Mouse (Mus musculus) lung, adult 2 months (tissue): ENCODE measurements around the gene Znrf4. TPM values are rescaled to one million over a fixed set of nuclear protein-coding genes. Genes with fewer than 3 reads are reported as not detected.

Source experiments
- DNase-seq: peaks from one replicate; pipeline ENCODE4 v3.0.0; 2022
- H3K4me1 ChIP-seq: fragments of 200-500 bp; 2 replicates; pipeline ENCODE4 v1.6.1; 2011; ENCODE audit warnings: low read length; ENCODE audit not compliant: control insufficient read depth, insufficient read depth
- H3K4me3 ChIP-seq: fragments of 200-500 bp; replicated peaks from 2 replicates; pipeline ENCODE3; 2011; ENCODE audit warnings: low read depth, mild to moderate bottlenecking, control low read depth, low read length; ENCODE audit errors: extremely low read depth
- CTCF ChIP-seq: fragments of 200-500 bp; IDR thresholded peaks from 2 replicates; pipeline ENCODE4 v1.5.1; 2011; ENCODE audit warnings: mild to moderate bottlenecking, low read length, control low read depth; ENCODE audit not compliant: insufficient read depth
- POLR2A ChIP-seq: fragments of 200-500 bp; IDR thresholded peaks from 2 replicates; pipeline ENCODE4 v1.6.1; 2011; ENCODE audit warnings: low read depth, mild to moderate bottlenecking, control low read depth, low read length, borderline replicate concordance; ENCODE audit errors: extremely low read depth
- WGBS: fragments of 180-500 bp; shearing (Covaris S2); methylation state at CpG from one replicate; pipeline ENCODE4 v1.1.7; 2018; 5-methylcytosine and 5-hydroxymethylcytosine counted together
- polyA plus RNA-seq: library from polyadenylated mRNA; depleted of rRNA; stranded (reverse); fragments of >200 nt; gene quantifications from 2 replicates; pipeline ENCODE4 v1.2.3, GENCODE M21; 2012

Znrf4 gene
- polyA plus RNA-seq, 1 experiment = 0.17 TPM

- DNase-seq = no peak
- H3K4me1 ChIP-seq = no peaks in the 10 kb centered on the region
- H3K4me3 ChIP-seq = no peak overlapping the region
- WGBS = 74% methylated on average over 4 of the region's 4 CpGs
- TF ChIP-seq POLR2A (no peak), CTCF (no peak)
Measured at GRCm38 (mm10) chr17:56548605-56549105, 36.4 kb upstream of the Znrf4 start.

- WGBS = 72% methylated on average over 9 of the region's 9 CpGs
- no peak overlapping the region for H3K4me3 ChIP-seq
- DNase-seq = peak; percentile 2
- TF ChIP-seq CTCF (no peak), POLR2A (no peak)
- H3K4me1 ChIP-seq = no peaks in the 10 kb centered on the region
Measured at GRCm38 (mm10) chr17:56547846-56548604, 35.8 kb upstream of the Znrf4 start.

GRCm38 (mm10) chr17:56547116-56547845 is 35.0 kb upstream of the Znrf4 start:
- Histone ChIP-seq H3K4me1 (no peaks in the 10 kb centered on the region), H3K4me3 (no peak overlapping the region)
- peak; percentile 0 for DNase-seq
- WGBS = 73% methylated on average over 17 of the region's 17 CpGs
- no peak for TF ChIP-seq POLR2A
- no peak for TF ChIP-seq CTCF

GRCm38 (mm10) chr17:56546576-56546975 is 34.3 kb upstream of the Znrf4 start:
- no peak overlapping the region for H3K4me3 ChIP-seq
- no peaks in the 10 kb centered on the region for H3K4me1 ChIP-seq
- 85% methylated on average over 5 of the region's 5 CpGs for WGBS
- TF ChIP-seq CTCF (no peak), POLR2A (no peak)
- peak; percentile 1 for DNase-seq

- DNase-seq = peak; percentile 0
- Histone ChIP-seq H3K4me3 (no peak overlapping the region), H3K4me1 (no peaks in the 10 kb centered on the region)
- 67% methylated on average over 1 of the region's 1 CpGs for WGBS
- no peak for TF ChIP-seq CTCF
Measured at GRCm38 (mm10) chr17:56545945-56546344, 33.7 kb upstream of the Znrf4 start.

GRCm38 (mm10) chr17:56544699-56545387 is 32.6 kb upstream of the Znrf4 start:
- TF ChIP-seq CTCF = no peak
- TF ChIP-seq POLR2A = no peak
- 76% methylated on average over 7 of the region's 7 CpGs for WGBS
- no peaks in the 10 kb centered on the region for H3K4me1 ChIP-seq
- no peak overlapping the region for H3K4me3 ChIP-seq
- no peak for DNase-seq

- H3K4me1 ChIP-seq = no peaks in the 10 kb centered on the region
- 74% methylated on average over 3 of the region's 3 CpGs for WGBS
- no peak overlapping the region for H3K4me3 ChIP-seq
- DNase-seq = no peak
- no peak for TF ChIP-seq CTCF
- no peak for TF ChIP-seq POLR2A
Measured at GRCm38 (mm10) chr17:56543684-56544224, 31.5 kb upstream of the Znrf4 start.

- H3K4me1 ChIP-seq = no peaks in the 10 kb centered on the region
- no peak overlapping the region for H3K4me3 ChIP-seq
- no peak for TF ChIP-seq POLR2A
- no peak for TF ChIP-seq CTCF
- no peak for DNase-seq
- 53% methylated on average over 8 of the region's 8 CpGs for WGBS
Measured at GRCm38 (mm10) chr17:56542736-56543135, 30.5 kb upstream of the Znrf4 start.

- no peak for TF ChIP-seq POLR2A
- no peak for TF ChIP-seq CTCF
- 24% methylated on average over 6 of the region's 6 CpGs for WGBS
- DNase-seq = no peak
Measured at GRCm38 (mm10) chr17:56540562-56540975, 28.3 kb upstream of the Znrf4 start.

More at GRCm38 (mm10) chr17:56540562-56540975, 28.3 kb upstream of the Znrf4 start:
- H3K4me3 ChIP-seq = no peak overlapping the region
- H3K4me1 ChIP-seq = no peaks in the 10 kb centered on the region
